Mouse (Mus musculus): Measurements from ENCODE around the gene Tmem50b. TPM values are rescaled to one million over a fixed set of nuclear protein-coding genes. Genes with fewer than 3 reads are reported as not detected.

The Tmem50b gene
- polyA plus RNA-seq, 1 experiment, result 19.6 TPM

GRCm38 (mm10) chr16:91561541-91562457, 35.8 kb downstream of the Tmem50b start:
- H3K4me3 ChIP-seq (ENCODE audit: extremely low read depth, insufficient read depth, insufficient read length), result no peak overlapping the region
- H3K27ac ChIP-seq (ENCODE audit: insufficient read depth, low read length), result peak overlapping the region; percentile 44; the same call in 1 of the 2 replicates
- 89% methylated on average over 38 of the region's 38 CpGs for WGBS
- peaks cover 53% of the 10 kb centered on the region for H3K36me3 ChIP-seq (ENCODE audit: control insufficient read depth, insufficient read depth, low read length)
- H3K27me3 ChIP-seq (ENCODE audit: control insufficient read depth, insufficient read depth, low read length), result no peaks in the 10 kb centered on the region
- no peak for TF ChIP-seq POLR2A (IDR thresholded peaks at IDR 0.05; ENCODE audit: low read depth, low read length)
- no peak for TF ChIP-seq CTCF (IDR thresholded peaks at IDR 0.05; ENCODE audit: extremely low read depth, insufficient read depth, insufficient read length, insufficient replicate concordance)
- H3K4me1 ChIP-seq (ENCODE audit: control insufficient read depth, insufficient read depth, insufficient read length), result no peaks in the 10 kb centered on the region
- peak in 1 of 2 experiments; percentile 39 for DNase-seq (ENCODE audit: low read depth in 1 of 2, low spot score in 2 of 2)

DNA sequence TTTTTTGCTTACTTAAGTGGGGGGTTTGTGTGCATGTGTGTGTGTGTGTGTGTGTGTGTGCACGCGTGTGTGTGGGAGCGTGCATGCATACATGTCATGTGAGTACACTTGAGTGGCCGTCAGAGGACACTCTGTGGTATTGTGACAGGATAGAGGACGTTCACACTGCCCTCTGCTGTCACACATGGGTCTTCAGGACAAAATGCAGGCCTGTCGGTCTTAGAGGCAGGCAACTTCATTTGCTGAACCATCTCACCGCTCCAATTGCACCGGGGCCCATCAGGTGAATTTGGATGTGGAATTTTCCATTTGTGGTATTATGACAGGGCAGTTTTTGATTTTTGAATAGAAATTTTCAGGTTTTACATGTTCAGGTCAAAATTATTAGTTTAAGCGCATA, 36.5 kb downstream of the Tmem50b start:
- Histone ChIP-seq H3K27ac (ENCODE audit: insufficient read depth, low read length) (no peak overlapping the region), H3K27me3 (ENCODE audit: control insufficient read depth, insufficient read depth, low read length) (no peaks in the 10 kb centered on the region), H3K4me3 (ENCODE audit: extremely low read depth, insufficient read depth, insufficient read length) (no peak overlapping the region), H3K36me3 (ENCODE audit: control insufficient read depth, insufficient read depth, low read length) (peaks cover 54% of the 10 kb centered on the region), H3K4me1 (ENCODE audit: control insufficient read depth, insufficient read depth, insufficient read length) (no peaks in the 10 kb centered on the region)
- TF ChIP-seq POLR2A (IDR thresholded peaks at IDR 0.05; ENCODE audit: low read depth, low read length), result no peak
- peak; percentile 60; the same call in 1 of the 2 replicates for TF ChIP-seq CTCF (IDR thresholded peaks at IDR 0.05; ENCODE audit: extremely low read depth, insufficient read depth, insufficient read length, insufficient replicate concordance)
- WGBS, result 69% methylated on average over 9 of the region's 9 CpGs
- DNase-seq (ENCODE audit: low read depth in 1 of 2, low spot score in 2 of 2), result peak in 1 of 2 experiments; percentile 36

- no peak for DNase-seq (ENCODE audit: low read depth in 1 of 2, low spot score in 2 of 2)
- no peak for TF ChIP-seq CTCF (IDR thresholded peaks at IDR 0.05; ENCODE audit: extremely low read depth, insufficient read depth, insufficient read length, insufficient replicate concordance)
- no peak for TF ChIP-seq POLR2A (IDR thresholded peaks at IDR 0.05; ENCODE audit: low read depth, low read length)
- 92% methylated on average over 15 of the region's 15 CpGs for WGBS
- H3K4me3 ChIP-seq (ENCODE audit: extremely low read depth, insufficient read depth, insufficient read length), result no peak overlapping the region
- peaks cover 9% of the 10 kb centered on the region; the same call in 1 of the 2 replicates for H3K4me1 ChIP-seq (ENCODE audit: control insufficient read depth, insufficient read depth, insufficient read length)
- H3K27me3 ChIP-seq (ENCODE audit: control insufficient read depth, insufficient read depth, low read length), result no peaks in the 10 kb centered on the region
- peaks cover 51% of the 10 kb centered on the region for H3K36me3 ChIP-seq (ENCODE audit: control insufficient read depth, insufficient read depth, low read length)
- no peak overlapping the region for H3K27ac ChIP-seq (ENCODE audit: insufficient read depth, low read length)
Measured at GRCm38 (mm10) chr16:91557693-91558092, 39.9 kb downstream of the Tmem50b start.

DNA sequence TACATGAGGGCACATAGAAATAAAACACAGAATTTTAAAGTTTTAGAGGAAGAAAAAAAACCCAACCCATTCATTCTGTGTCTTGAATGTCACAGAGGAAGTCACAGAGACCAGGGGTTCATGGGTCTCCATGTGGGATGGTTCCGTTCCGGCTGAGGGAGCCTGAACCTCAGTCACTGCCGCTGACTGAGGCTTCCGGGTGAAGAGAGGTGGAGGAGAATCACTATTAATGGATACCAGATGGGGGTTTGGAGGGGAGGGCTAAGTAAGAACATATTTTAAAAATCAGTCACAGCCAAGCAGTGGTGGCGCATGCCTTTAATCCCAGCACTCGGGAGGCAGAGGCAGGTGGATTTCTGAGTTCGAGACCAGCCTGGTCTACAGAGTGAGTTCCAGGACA, 40.4 kb downstream of the Tmem50b start:
- no peak overlapping the region for H3K4me3 ChIP-seq (ENCODE audit: extremely low read depth, insufficient read depth, insufficient read length)
- TF ChIP-seq POLR2A (IDR thresholded peaks at IDR 0.05; ENCODE audit: low read depth, low read length), result no peak
- no peak for TF ChIP-seq CTCF (IDR thresholded peaks at IDR 0.05; ENCODE audit: extremely low read depth, insufficient read depth, insufficient read length, insufficient replicate concordance)
- H3K4me1 ChIP-seq (ENCODE audit: control insufficient read depth, insufficient read depth, insufficient read length), result peaks cover 11% of the 10 kb centered on the region; the same call in 1 of the 2 replicates
- peaks cover 49% of the 10 kb centered on the region for H3K36me3 ChIP-seq (ENCODE audit: control insufficient read depth, insufficient read depth, low read length)
- DNase-seq (ENCODE audit: low read depth in 1 of 2, low spot score in 2 of 2), result no peak
- no peaks in the 10 kb centered on the region for H3K27me3 ChIP-seq (ENCODE audit: control insufficient read depth, insufficient read depth, low read length)
- 95% methylated on average over 7 of the region's 7 CpGs for WGBS
- H3K27ac ChIP-seq (ENCODE audit: insufficient read depth, low read length), result no peak overlapping the region

DNA sequence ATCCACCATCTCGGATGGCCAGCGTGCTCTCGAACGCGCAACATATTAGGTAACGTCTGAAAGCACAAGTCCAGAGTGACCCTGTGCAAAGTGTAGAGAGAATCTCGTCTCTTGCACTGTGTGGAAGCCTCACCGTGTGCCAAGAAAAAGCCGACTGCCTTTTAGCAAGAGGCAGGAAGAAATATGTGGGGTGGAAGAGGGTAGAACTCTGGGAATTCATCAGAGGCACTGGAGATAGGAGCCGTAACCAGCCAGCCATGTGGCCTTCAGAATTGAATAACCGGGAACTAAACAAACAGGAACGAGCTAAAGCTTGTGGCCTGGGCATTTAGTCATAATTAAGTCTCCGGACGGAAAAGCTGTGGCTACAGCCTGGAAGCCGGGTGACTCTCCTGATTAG, 40.9 kb downstream of the Tmem50b start:
- Histone ChIP-seq H3K36me3 (ENCODE audit: control insufficient read depth, insufficient read depth, low read length) (peaks cover 47% of the 10 kb centered on the region), H3K4me3 (ENCODE audit: extremely low read depth, insufficient read depth, insufficient read length) (no peak overlapping the region), H3K27me3 (ENCODE audit: control insufficient read depth, insufficient read depth, low read length) (no peaks in the 10 kb centered on the region), H3K27ac (ENCODE audit: insufficient read depth, low read length) (no peak overlapping the region), H3K4me1 (ENCODE audit: control insufficient read depth, insufficient read depth, insufficient read length) (peaks cover 11% of the 10 kb centered on the region; the same call in 1 of the 2 replicates)
- TF ChIP-seq POLR2A (IDR thresholded peaks at IDR 0.05; ENCODE audit: low read depth, low read length), result no peak
- no peak for TF ChIP-seq CTCF (IDR thresholded peaks at IDR 0.05; ENCODE audit: extremely low read depth, insufficient read depth, insufficient read length, insufficient replicate concordance)
- 88% methylated on average over 15 of the region's 15 CpGs for WGBS
- DNase-seq (ENCODE audit: low read depth in 1 of 2, low spot score in 2 of 2), result no peak

GRCm38 (mm10) chr16:91555017-91555605, 42.5 kb downstream of the Tmem50b start:
- no peak for DNase-seq (ENCODE audit: low read depth in 1 of 2, low spot score in 2 of 2)
- Histone ChIP-seq H3K27me3 (ENCODE audit: control insufficient read depth, insufficient read depth, low read length) (no peaks in the 10 kb centered on the region), H3K4me1 (ENCODE audit: control insufficient read depth, insufficient read depth, insufficient read length) (peaks cover 14% of the 10 kb centered on the region; the same call in 1 of the 2 replicates), H3K4me3 (ENCODE audit: extremely low read depth, insufficient read depth, insufficient read length) (no peak overlapping the region), H3K27ac (ENCODE audit: insufficient read depth, low read length) (no peak overlapping the region), H3K36me3 (ENCODE audit: control insufficient read depth, insufficient read depth, low read length) (peaks cover 43% of the 10 kb centered on the region)
- 88% methylated on average over 8 of the region's 8 CpGs for WGBS
- TF ChIP-seq POLR2A (IDR thresholded peaks at IDR 0.05; ENCODE audit: low read depth, low read length), result no peak

Measured in spleen, adult 2 months (tissue).